Mouse (Mus musculus) adrenal gland, postnatal 4 days (tissue): ENCODE measurements at regions not wholly inside any gene's neighbourhood (a gene's known extent, or its start where the extent isn't known, plus 50 kb on each side); places are given as distances from the start of the nearest gene placed in this dataset.

Experiments used
- DNase-seq, 2 experiments: peaks; one replicate each; pipeline ENCODE4 v3.0.0; 2021 to 2022; ENCODE audit warnings: low spot score in 2 of 2, mixed read lengths in 2 of 2

- no peak for DNase-seq
These were observed 528.5 kb downstream of the Tshz3 start for GRCm38 (mm10) chr7:37226423-37226822.

GRCm38 (mm10) chr7:37230641-37231347 is 532.9 kb downstream of the Tshz3 start:
- no peak for DNase-seq

- no peak for DNase-seq
These were observed 532.6 kb downstream of the Zfp536 start for GRCm38 (mm10) chr7:37240832-37241231.

- no peak for DNase-seq
These were observed 531.7 kb downstream of the Zfp536 start for GRCm38 (mm10) chr7:37241781-37242180.

- DNase-seq = no peak
These were observed 531.0 kb downstream of the Zfp536 start for GRCm38 (mm10) chr7:37242476-37242875.

- no peak for DNase-seq
These were observed 527.3 kb downstream of the Zfp536 start for GRCm38 (mm10) chr7:37246156-37246555.

GRCm38 (mm10) chr7:37254431-37254830 is 519.0 kb downstream of the Zfp536 start:
- DNase-seq = no peak

- DNase-seq = no peak
These were observed 517.6 kb downstream of the Zfp536 start for GRCm38 (mm10) chr7:37255840-37256239.

- DNase-seq = no peak
These were observed 514.1 kb downstream of the Zfp536 start for GRCm38 (mm10) chr7:37259293-37259692.

- no peak for DNase-seq
These were observed 510.6 kb downstream of the Zfp536 start for GRCm38 (mm10) chr7:37262846-37263245.

GRCm38 (mm10) chr7:37267404-37267803 is 506.0 kb downstream of the Zfp536 start:
- DNase-seq = no peak

GRCm38 (mm10) chr7:37270841-37271240 is 502.6 kb downstream of the Zfp536 start:
- no peak for DNase-seq

GRCm38 (mm10) chr7:37290018-37290417 is 483.4 kb downstream of the Zfp536 start:
- no peak for DNase-seq

- DNase-seq = no peak
These were observed 482.9 kb downstream of the Zfp536 start for GRCm38 (mm10) chr7:37290493-37291045.

GRCm38 (mm10) chr7:37291726-37292125 is 481.7 kb downstream of the Zfp536 start:
- DNase-seq = no peak

GRCm38 (mm10) chr7:37292554-37292953 is 480.9 kb downstream of the Zfp536 start:
- no peak for DNase-seq

- no peak for DNase-seq
These were observed 474.6 kb downstream of the Zfp536 start for GRCm38 (mm10) chr7:37298888-37299287.

GRCm38 (mm10) chr7:37305463-37305862 is 468.0 kb downstream of the Zfp536 start:
- DNase-seq = no peak

- no peak for DNase-seq
These were observed 466.2 kb downstream of the Zfp536 start for GRCm38 (mm10) chr7:37307191-37307590.

GRCm38 (mm10) chr7:37324653-37325052 is 448.8 kb downstream of the Zfp536 start:
- DNase-seq = no peak

GRCm38 (mm10) chr7:37333451-37333850 is 440.0 kb downstream of the Zfp536 start:
- DNase-seq = no peak

- DNase-seq = no peak
These were observed 438.2 kb downstream of the Zfp536 start for GRCm38 (mm10) chr7:37335212-37335611.
